Mouse (Mus musculus) kidney, embryonic 15.5 days (tissue): Measurements from ENCODE around the gene Zfp771. TPM values are rescaled to one million over a fixed set of nuclear protein-coding genes. Genes with fewer than 3 reads are reported as not detected.

ENCODE experiments used
- ATAC-seq: fragments of 200-750 bp; cut with Nextera tagmentation; replicated peaks from 2 replicates; pipeline ENCODE4 v1.8.0; 2017; ENCODE audit warnings: moderate TSS enrichment; ENCODE audit not compliant: low FRiP score
- H3K27ac ChIP-seq: fragments of 300-500 bp; sonication (generic); 2 replicates; pipeline ENCODE4 v1.5.1; 2015; ENCODE audit warnings: mild to moderate bottlenecking, inconsistent platforms
- H3K27me3 ChIP-seq: fragments of 300-500 bp; sonication (generic); 2 replicates; pipeline ENCODE4 v1.6.1; 2015; ENCODE audit warnings: inconsistent platforms
- H3K36me3 ChIP-seq: fragments of 300-500 bp; sonication (generic); 2 replicates; pipeline ENCODE4 v1.6.1; 2015; ENCODE audit warnings: inconsistent platforms
- H3K4me1 ChIP-seq: fragments of 300-500 bp; sonication (generic); 2 replicates; pipeline ENCODE4 v1.6.1; 2015; ENCODE audit warnings: inconsistent platforms
- H3K4me2 ChIP-seq: fragments of 300-500 bp; sonication (generic); 2 replicates; pipeline ENCODE4 v1.6.1; 2015; ENCODE audit warnings: moderate library complexity, mild to moderate bottlenecking, inconsistent platforms
- H3K4me3 ChIP-seq: fragments of 300-500 bp; sonication (generic); replicated peaks from 2 replicates; pipeline ENCODE4 v1.5.1; 2015; ENCODE audit warnings: mild to moderate bottlenecking, inconsistent platforms
- H3K9ac ChIP-seq: fragments of 300-500 bp; sonication (generic); 2 replicates; pipeline ENCODE4 v1.6.1; 2015; ENCODE audit warnings: mild to moderate bottlenecking, inconsistent platforms
- H3K9me3 ChIP-seq: fragments of 300-500 bp; sonication (generic); replicated peaks from 2 replicates; pipeline ENCODE4 v1.6.1; 2016; ENCODE audit warnings: inconsistent platforms
- WGBS: fragments of 180-500 bp; shearing (Covaris S2); methylation state at CpG from one replicate; pipeline ENCODE4 v1.1.7; 2015; ENCODE audit warnings: mixed read lengths; 5-methylcytosine and 5-hydroxymethylcytosine counted together
- polyA plus RNA-seq: library from polyadenylated mRNA; unstranded; fragments of >200 nt; fragmentation: Nextera tagmentation; extraction: Ambion mirVana; gene quantifications from 2 replicates; pipeline ENCODE4 v1.2.1, GENCODE M21; 2015

Gene Zfp771
- polyA plus RNA-seq: 59.3 and 62.3 TPM in 2 replicates

DNA sequence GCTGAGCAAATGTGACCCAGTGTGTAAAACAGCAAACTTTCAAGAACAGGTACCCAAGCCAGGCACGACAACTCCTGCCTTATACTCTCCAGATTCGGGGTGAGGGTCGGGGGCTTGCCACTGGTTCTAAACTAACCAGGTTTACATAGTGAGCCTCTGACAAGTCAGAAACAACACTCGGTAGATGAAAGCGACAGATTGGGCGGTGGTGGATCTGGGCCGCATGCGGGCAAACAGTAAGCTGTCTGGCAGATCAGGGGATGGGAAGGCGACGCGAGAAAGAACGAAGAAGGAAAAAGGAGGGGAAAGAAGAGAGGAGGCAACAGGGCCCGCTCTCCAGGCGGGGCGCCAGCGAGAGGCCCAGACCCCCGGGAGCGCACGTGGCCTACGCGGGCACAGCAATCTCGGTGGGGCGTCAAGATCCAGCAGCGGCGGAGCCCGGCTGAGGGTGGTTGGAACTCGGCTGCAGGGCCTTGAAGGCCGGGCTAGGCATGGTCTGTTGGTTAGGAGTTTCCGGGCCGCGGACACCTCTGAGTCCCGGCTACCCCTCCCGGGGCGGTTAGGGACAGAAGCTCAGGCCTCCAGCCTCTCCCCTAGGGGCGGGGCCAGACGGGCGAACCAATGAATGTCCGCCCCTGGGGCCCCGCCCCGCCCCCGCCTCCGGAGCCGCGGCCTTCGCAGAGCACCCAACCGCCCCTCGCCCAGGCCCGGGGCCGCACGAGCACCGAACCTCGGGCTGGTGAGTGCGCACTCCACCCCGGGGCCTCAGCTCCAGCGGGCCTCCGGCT lies at the start of gene Zfp771:
Gene Zfp771 (plus strand): TSS at position 405 of the 788 bp plus-strand sequence.
- Histone ChIP-seq H3K4me3 (peak within 1 kb of the TSS; percentile 74), H3K9ac (peak within 1 kb of the TSS; percentile 98), H3K36me3 (peaks cover 36% of the 10 kb centered on the region), H3K4me2 (peak within 1 kb of the TSS; percentile 80), H3K4me1 (peaks cover 35% of the 10 kb centered on the region), H3K9me3 (no peaks in the 10 kb centered on the region), H3K27me3 (no peaks in the 10 kb centered on the region), H3K27ac (peak within 1 kb of the TSS; percentile 97)
- under 1% methylated on average over 46 of the region's 56 CpGs for WGBS
- peak; percentile 97 for ATAC-seq

GRCm38 (mm10) chr7:127194633-127195029 lies 49.4 kb upstream of the Zfp771 start:
- Histone ChIP-seq H3K27ac (peak overlapping the region; percentile 94; the same call in 1 of the 2 replicates), H3K36me3 (peaks cover 67% of the 10 kb centered on the region), H3K9me3 (no peaks in the 10 kb centered on the region), H3K9ac (peak overlapping the region; percentile 83), H3K4me2 (peak overlapping the region; percentile 84), H3K4me3 (peak overlapping the region; percentile 81), H3K27me3 (no peaks in the 10 kb centered on the region), H3K4me1 (peaks cover 29% of the 10 kb centered on the region)
- ATAC-seq: no peak
- 59% methylated on average over 7 of the region's 7 CpGs for WGBS

GRCm38 (mm10) chr7:127195544-127196295 lies 48.4 kb upstream of the Zfp771 start, which contains the start of gene Cd2bp2:
Cd2bp2 (minus strand) TSS chr7:127196050.
- peaks cover 29% of the 10 kb centered on the region for H3K4me1 ChIP-seq
- no peaks in the 10 kb centered on the region for H3K9me3 ChIP-seq
- H3K4me2 ChIP-seq: peak within 1 kb of the TSS; percentile 84
- ATAC-seq: peak; percentile 96
- H3K4me3 ChIP-seq: peak within 1 kb of the TSS; percentile 81
- WGBS: under 1% methylated on average over 51 of the region's 51 CpGs
- H3K36me3 ChIP-seq: peaks cover 78% of the 10 kb centered on the region
- H3K27me3 ChIP-seq: no peaks in the 10 kb centered on the region
- H3K27ac ChIP-seq: peak within 1 kb of the TSS; percentile 94
- peak within 1 kb of the TSS; percentile 83 for H3K9ac ChIP-seq

DNA sequence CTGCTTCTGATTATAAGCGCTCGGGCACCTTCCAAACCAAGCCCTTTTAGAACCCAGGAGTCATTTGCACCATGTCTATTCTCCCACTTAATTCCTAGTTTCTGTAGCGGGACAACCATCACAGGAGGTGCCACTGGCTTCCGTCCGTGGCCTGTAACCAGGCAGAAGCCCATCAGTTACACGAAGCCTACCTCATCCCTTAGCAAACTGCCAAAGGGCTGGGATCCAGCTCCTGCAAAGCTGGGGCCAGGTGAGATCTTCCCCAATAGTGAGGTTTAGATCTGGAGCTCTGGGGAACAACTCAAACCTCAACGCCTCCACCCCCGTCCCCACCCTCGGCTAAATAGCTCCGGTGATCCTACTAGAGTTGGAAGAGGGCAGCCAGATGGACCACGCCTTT lies 47.6 kb upstream of the Zfp771 start:
- H3K4me1 ChIP-seq: peaks cover 29% of the 10 kb centered on the region
- no peak for ATAC-seq
- H3K27me3 ChIP-seq: no peaks in the 10 kb centered on the region
- H3K27ac ChIP-seq: peak overlapping the region; percentile 94
- no peaks in the 10 kb centered on the region for H3K9me3 ChIP-seq
- peaks cover 81% of the 10 kb centered on the region for H3K36me3 ChIP-seq
- peak overlapping the region; percentile 84 for H3K4me2 ChIP-seq
- WGBS: 57% methylated on average over 11 of the region's 11 CpGs
- H3K4me3 ChIP-seq: peak overlapping the region; percentile 81
- peak overlapping the region; percentile 60 for H3K9ac ChIP-seq

- peak overlapping the region; percentile 95 for H3K9ac ChIP-seq
- peak overlapping the region; percentile 93; the same call in 1 of the 2 replicates for H3K27ac ChIP-seq
- no peak for ATAC-seq
- 60% methylated on average over 2 of the region's 2 CpGs for WGBS
- peaks cover 37% of the 10 kb centered on the region for H3K4me1 ChIP-seq
- H3K4me2 ChIP-seq: peak overlapping the region; percentile 91
- H3K4me3 ChIP-seq: peak overlapping the region; percentile 92
- no peaks in the 10 kb centered on the region for H3K27me3 ChIP-seq
- no peaks in the 10 kb centered on the region for H3K9me3 ChIP-seq
- H3K36me3 ChIP-seq: peaks cover 26% of the 10 kb centered on the region
Measured at GRCm38 (mm10) chr7:127206606-127207005, 37.5 kb upstream of the Zfp771 start.

- H3K27me3 ChIP-seq: no peaks in the 10 kb centered on the region; the same call in 1 of the 2 replicates
- H3K4me1 ChIP-seq: peaks cover 37% of the 10 kb centered on the region
- peaks cover 16% of the 10 kb centered on the region for H3K36me3 ChIP-seq
- under 1% methylated on average over 53 of the region's 53 CpGs for WGBS
- peak; percentile 3; the same call in 1 of the 2 replicates for ATAC-seq
- peak overlapping the region; percentile 91 for H3K4me2 ChIP-seq
- H3K27ac ChIP-seq: peak overlapping the region; percentile 93
- no peaks in the 10 kb centered on the region for H3K9me3 ChIP-seq
- peak overlapping the region; percentile 92 for H3K4me3 ChIP-seq
- H3K9ac ChIP-seq: peak overlapping the region; percentile 95
Measured at GRCm38 (mm10) chr7:127207374-127208294, 36.4 kb upstream of the Zfp771 start.

GRCm38 (mm10) chr7:127208295-127208552 lies 35.9 kb upstream of the Zfp771 start, which contains the start of gene Tbc1d10b:
Tbc1d10b (minus strand) TSS chr7:127208468.
- peak; percentile 43 for ATAC-seq
- under 1% methylated on average over 33 of the region's 44 CpGs for WGBS

DNA sequence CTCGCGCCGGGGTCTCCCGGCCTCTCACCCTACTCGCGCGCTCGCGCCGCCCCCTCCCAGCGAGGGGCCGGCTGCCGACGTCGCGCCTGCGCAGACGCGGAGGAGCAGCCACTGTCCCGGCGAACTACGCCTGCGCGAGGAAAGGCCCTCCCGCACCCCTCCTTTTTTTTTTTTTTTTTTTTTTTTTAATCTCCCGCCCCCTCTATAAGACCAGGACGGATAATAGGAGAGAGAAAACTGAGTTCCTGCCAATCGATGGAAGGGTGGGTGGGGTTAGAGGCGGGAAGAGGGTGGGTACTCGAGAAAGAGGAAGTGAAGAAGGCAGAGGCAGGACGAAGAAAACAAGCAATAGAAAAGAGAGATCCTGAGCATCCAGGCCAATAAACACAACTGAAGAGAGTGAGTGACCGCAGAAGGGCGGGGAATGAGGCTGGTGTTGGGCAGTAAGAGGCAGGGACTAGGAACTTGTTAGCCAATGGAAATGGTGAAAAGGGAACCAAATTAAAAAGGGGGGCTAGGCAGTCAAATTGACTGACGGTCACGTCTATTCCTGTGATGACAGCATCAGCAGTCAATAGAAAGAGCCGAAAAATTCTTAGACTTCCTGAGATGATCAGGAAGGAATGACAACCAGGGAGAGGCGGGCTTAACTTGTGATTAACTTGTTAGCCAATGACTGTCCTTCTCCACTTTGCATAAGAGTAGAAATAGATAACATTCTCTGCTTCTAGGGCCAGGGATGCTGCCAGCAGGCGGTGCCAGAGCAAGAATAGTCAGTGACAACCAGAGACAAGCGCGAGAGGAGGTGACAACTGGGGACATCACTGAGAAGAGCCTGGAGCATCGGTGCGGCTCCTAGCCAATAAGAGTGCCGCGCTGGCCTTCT lies 35.3 kb upstream of the Zfp771 start, which contains the start of gene Mylpf:
Gene Mylpf (plus strand): TSS at position 338 of the 886 bp plus-strand sequence.
- peak; percentile 96 for ATAC-seq
- Histone ChIP-seq H3K27ac (peak within 1 kb of the TSS; percentile 93), H3K9ac (peak within 1 kb of the TSS; percentile 95), H3K4me2 (peak within 1 kb of the TSS; percentile 91), H3K27me3 (peaks cover under 1% of the 10 kb centered on the region; the same call in 1 of the 2 replicates), H3K4me3 (peak within 1 kb of the TSS; percentile 92), H3K4me1 (peaks cover 36% of the 10 kb centered on the region), H3K9me3 (no peaks in the 10 kb centered on the region), H3K36me3 (peaks cover 4% of the 10 kb centered on the region)
- under 1% methylated on average over 44 of the region's 44 CpGs for WGBS

More at GRCm38 (mm10) chr7:127208295-127208552, 35.9 kb upstream of the Zfp771 start, which contains the start of gene Tbc1d10b:
- Histone ChIP-seq H3K4me1 (peaks cover 37% of the 10 kb centered on the region), H3K4me3 (peak within 1 kb of the TSS; percentile 92), H3K27me3 (no peaks in the 10 kb centered on the region; the same call in 1 of the 2 replicates), H3K36me3 (peaks cover 10% of the 10 kb centered on the region), H3K9me3 (no peaks in the 10 kb centered on the region), H3K27ac (peak within 1 kb of the TSS; percentile 93), H3K4me2 (peak within 1 kb of the TSS; percentile 91), H3K9ac (peak within 1 kb of the TSS; percentile 95)

- H3K4me2 ChIP-seq: peak overlapping the region; percentile 91
- H3K36me3 ChIP-seq: no peaks in the 10 kb centered on the region
- no peak overlapping the region for H3K9ac ChIP-seq
- ATAC-seq: no peak
- H3K27ac ChIP-seq: peak overlapping the region; percentile 93; the same call in 1 of the 2 replicates
- 82% methylated on average over 5 of the region's 5 CpGs for WGBS
- H3K4me3 ChIP-seq: no peak overlapping the region
- H3K4me1 ChIP-seq: peaks cover 43% of the 10 kb centered on the region
- peaks cover 5% of the 10 kb centered on the region; the same call in 1 of the 2 replicates for H3K27me3 ChIP-seq
- no peaks in the 10 kb centered on the region for H3K9me3 ChIP-seq
Measured at GRCm38 (mm10) chr7:127209851-127210250, 34.2 kb upstream of the Zfp771 start.

- no peak for ATAC-seq
- WGBS: 91% methylated on average over 4 of the region's 4 CpGs
- Histone ChIP-seq H3K36me3 (no peaks in the 10 kb centered on the region), H3K4me3 (no peak overlapping the region), H3K9me3 (no peaks in the 10 kb centered on the region), H3K4me2 (no peak overlapping the region), H3K9ac (no peak overlapping the region), H3K27me3 (peaks cover 5% of the 10 kb centered on the region; the same call in 1 of the 2 replicates), H3K4me1 (peaks cover 45% of the 10 kb centered on the region), H3K27ac (no peak overlapping the region)
Measured at GRCm38 (mm10) chr7:127210266-127210665, 33.8 kb upstream of the Zfp771 start.
